Mouse (Mus musculus) intestine, embryonic 14.5 days (tissue): ENCODE data around the gene Rtl4. TPM values are rescaled to one million over a fixed set of nuclear protein-coding genes. Genes with fewer than 3 reads are reported as not detected.

Source experiments
- ATAC-seq: fragments of 200-750 bp; cut with Nextera tagmentation; replicated peaks from 2 replicates; pipeline ENCODE4 v1.8.0; 2017; ENCODE audit warnings: low read depth, moderate number of reproducible peaks, moderate TSS enrichment, moderate library complexity; ENCODE audit not compliant: low FRiP score, low TSS enrichment
- DNase-seq: peaks from one replicate; pipeline ENCODE4 v3.0.0-alpha.2; 2018; ENCODE audit warnings: low spot score
- H3K27ac ChIP-seq: fragments of 300-500 bp; sonication (generic); 2 replicates; pipeline ENCODE4 v1.5.1; 2014; ENCODE audit warnings: low read depth, mild to moderate bottlenecking, control low read depth
- H3K27me3 ChIP-seq: fragments of 300-500 bp; sonication (generic); replicated peaks from 2 replicates; pipeline ENCODE4 v1.6.1; 2014; ENCODE audit warnings: low read length, control low read depth; ENCODE audit not compliant: control insufficient read depth, insufficient read depth
- H3K36me3 ChIP-seq: fragments of 300-500 bp; sonication (generic); 2 replicates; pipeline ENCODE4 v1.6.1; 2014; ENCODE audit warnings: low read length, control low read depth; ENCODE audit not compliant: control insufficient read depth, insufficient read depth
- H3K4me1 ChIP-seq: fragments of 300-500 bp; sonication (generic); replicated peaks from 2 replicates; pipeline ENCODE4 v1.6.1; 2014; ENCODE audit warnings: low read length, control low read depth, mixed read lengths; ENCODE audit not compliant: control insufficient read depth, insufficient read depth
- H3K4me2 ChIP-seq: fragments of 300-500 bp; sonication (generic); 2 replicates; pipeline ENCODE4 v1.6.1; 2014; ENCODE audit warnings: low read length
- H3K4me3 ChIP-seq: fragments of 300-500 bp; sonication (generic); 2 replicates; pipeline ENCODE4 v1.5.1; 2014; ENCODE audit warnings: low read depth, low read length, control low read depth, mixed read lengths
- H3K9ac ChIP-seq: fragments of 300-500 bp; sonication (generic); 2 replicates; pipeline ENCODE4 v1.6.1; 2014; ENCODE audit warnings: mild to moderate bottlenecking, low read length
- H3K9me3 ChIP-seq: fragments of 300-500 bp; sonication (generic); 2 replicates; pipeline ENCODE4 v1.6.1; 2016; ENCODE audit warnings: low read length, control low read depth; ENCODE audit not compliant: control insufficient read depth
- WGBS: fragments of 180-500 bp; shearing (Covaris S2); extraction: QIAGEN DNeasy Blood & Tissue Kit; methylation state at CpG from one replicate; pipeline ENCODE4 v1.1.7; 2014; 5-methylcytosine and 5-hydroxymethylcytosine counted together
- polyA plus RNA-seq: library from polyadenylated mRNA; unstranded; fragments of >200 nt; fragmentation: Nextera tagmentation; extraction: Ambion mirVana; gene quantifications from 2 replicates; pipeline ENCODE4 v1.2.1, GENCODE M21; 2014

The Rtl4 gene
- 1.1 and 1.3 TPM in 2 replicates for polyA plus RNA-seq

GRCm38 (mm10) chrX:144688207-144689118 lies at the start of gene Rtl4:
Gene Rtl4 (plus strand): TSS chrX:144688907.
- Histone ChIP-seq H3K27ac (peak within 1 kb of the TSS; percentile 2; the same call in 1 of the 2 replicates), H3K9ac (peak within 1 kb of the TSS; percentile 34), H3K27me3 (peaks cover 25% of the 10 kb centered on the region), H3K36me3 (no peaks in the 10 kb centered on the region), H3K4me1 (no peaks in the 10 kb centered on the region), H3K4me3 (peak within 1 kb of the TSS; percentile 38), H3K9me3 (no peaks in the 10 kb centered on the region), H3K4me2 (peak within 1 kb of the TSS; percentile 55)
- ATAC-seq = peak; percentile 75; the same call in 1 of the 2 replicates
- no peak for DNase-seq
- WGBS = 15% methylated on average over 17 of the region's 31 CpGs

GRCm38 (mm10) chrX:144644756-144645155 lies 44.0 kb upstream of the Rtl4 start:
- H3K27ac ChIP-seq = no peak overlapping the region
- no peaks in the 10 kb centered on the region for H3K36me3 ChIP-seq
- no peaks in the 10 kb centered on the region for H3K4me1 ChIP-seq
- no peak overlapping the region for H3K4me3 ChIP-seq
- DNase-seq = no peak
- H3K9me3 ChIP-seq = no peaks in the 10 kb centered on the region
- no peaks in the 10 kb centered on the region for H3K27me3 ChIP-seq
- WGBS = 73% methylated on average over 3 of the region's 3 CpGs
- H3K9ac ChIP-seq = no peak overlapping the region
- no peak overlapping the region for H3K4me2 ChIP-seq
- no peak for ATAC-seq

- Histone ChIP-seq H3K36me3 (no peaks in the 10 kb centered on the region), H3K9ac (no peak overlapping the region), H3K4me1 (no peaks in the 10 kb centered on the region), H3K4me3 (no peak overlapping the region), H3K4me2 (no peak overlapping the region), H3K27me3 (no peaks in the 10 kb centered on the region), H3K9me3 (no peaks in the 10 kb centered on the region), H3K27ac (no peak overlapping the region)
- 41% methylated on average over 1 of the region's 1 CpGs for WGBS
- DNase-seq = no peak
- ATAC-seq = no peak
Measured at GRCm38 (mm10) chrX:144645394-144645793, 43.3 kb upstream of the Rtl4 start.

DNA sequence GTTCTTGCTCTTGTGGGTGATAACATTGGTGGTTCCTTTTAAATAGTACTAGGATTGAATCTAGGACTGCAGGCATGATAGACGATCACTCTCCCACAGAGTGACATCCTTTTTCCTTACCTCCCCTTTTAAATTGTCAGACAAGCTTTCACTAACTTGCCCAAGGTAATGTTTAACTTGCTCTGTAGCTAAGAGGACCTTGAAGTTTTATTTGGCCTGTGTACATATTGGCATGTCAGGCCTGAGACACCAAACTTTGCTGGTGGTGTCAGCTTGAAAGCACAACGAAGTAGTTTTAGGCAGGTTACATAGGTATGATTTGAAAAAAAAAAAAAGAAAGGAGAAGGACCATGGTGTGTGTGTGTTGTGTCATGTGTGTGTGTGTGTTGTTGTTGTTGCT lies 36.5 kb upstream of the Rtl4 start:
- DNase-seq (no peak), ATAC-seq (no peak)
- Histone ChIP-seq H3K4me1 (no peaks in the 10 kb centered on the region), H3K9ac (no peak overlapping the region), H3K4me2 (no peak overlapping the region), H3K4me3 (no peak overlapping the region), H3K9me3 (no peaks in the 10 kb centered on the region), H3K27me3 (no peaks in the 10 kb centered on the region), H3K27ac (no peak overlapping the region), H3K36me3 (no peaks in the 10 kb centered on the region)
- 80% methylated on average over 2 of the region's 2 CpGs for WGBS

- Histone ChIP-seq H3K4me1 (no peaks in the 10 kb centered on the region), H3K4me3 (peak overlapping the region; percentile 38), H3K27ac (no peak overlapping the region), H3K9me3 (no peaks in the 10 kb centered on the region), H3K4me2 (peak overlapping the region; percentile 55), H3K27me3 (peaks cover 25% of the 10 kb centered on the region), H3K36me3 (no peaks in the 10 kb centered on the region), H3K9ac (no peak overlapping the region)
- 15% methylated on average over 20 of the region's 20 CpGs for WGBS
- DNase-seq (no peak), ATAC-seq (no peak)
Measured at GRCm38 (mm10) chrX:144687742-144688141, 965 bp upstream of the Rtl4 start.

DNA sequence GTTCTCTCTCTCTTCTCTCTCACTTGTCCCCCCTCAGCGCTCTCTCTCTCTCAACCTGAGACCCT lies 733 bp upstream of the Rtl4 start, which contains the start of gene Trpc5:
Gene Trpc5 (minus strand): TSS at position 39 of the 65 bp plus-strand sequence.
- 0% methylated on average over 1 of the region's 1 CpGs for WGBS
- H3K27me3 ChIP-seq = peaks cover 25% of the 10 kb centered on the region
- H3K36me3 ChIP-seq = no peaks in the 10 kb centered on the region
- no peaks in the 10 kb centered on the region for H3K4me1 ChIP-seq
- peak within 1 kb of the TSS; percentile 38 for H3K4me3 ChIP-seq
- H3K27ac ChIP-seq = peak within 1 kb of the TSS; percentile 2; the same call in 1 of the 2 replicates
- DNase-seq = no peak
- H3K9me3 ChIP-seq = no peaks in the 10 kb centered on the region
- peak within 1 kb of the TSS; percentile 55 for H3K4me2 ChIP-seq
- H3K9ac ChIP-seq = peak within 1 kb of the TSS; percentile 34
- no peak for ATAC-seq

- no peaks in the 10 kb centered on the region for H3K4me1 ChIP-seq
- 11% methylated on average over 18 of the region's 21 CpGs for WGBS
- H3K4me3 ChIP-seq = peak overlapping the region; percentile 38
- peak overlapping the region; percentile 55 for H3K4me2 ChIP-seq
- peak; percentile 64; the same call in 1 of the 2 replicates for ATAC-seq
- DNase-seq = peak; percentile 56
- no peaks in the 10 kb centered on the region for H3K9me3 ChIP-seq
- peaks cover 25% of the 10 kb centered on the region for H3K27me3 ChIP-seq
- H3K36me3 ChIP-seq = no peaks in the 10 kb centered on the region
- H3K9ac ChIP-seq = peak overlapping the region; percentile 34; the same call in 1 of the 2 replicates
- H3K27ac ChIP-seq = peak overlapping the region; percentile 2; the same call in 1 of the 2 replicates
Measured at GRCm38 (mm10) chrX:144689119-144689858, 582 bp downstream of the Rtl4 start.

DNA sequence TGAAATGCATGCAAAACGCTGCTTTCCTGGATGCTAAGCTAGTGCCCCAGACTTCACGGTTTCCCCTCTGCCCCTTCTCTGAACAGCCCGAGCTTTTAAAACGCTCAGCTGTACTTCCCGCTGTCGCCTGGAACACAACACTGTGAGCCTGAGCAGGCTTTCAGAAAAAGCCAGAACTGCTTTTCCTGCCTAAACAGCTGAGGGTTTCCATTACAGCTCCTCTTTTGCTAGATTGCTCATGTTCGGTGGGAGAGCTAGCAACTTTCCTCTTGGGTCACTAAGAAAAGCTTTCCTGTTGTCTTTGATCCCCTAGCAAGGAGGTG lies 1.1 kb downstream of the Rtl4 start:
- Histone ChIP-seq H3K9me3 (no peaks in the 10 kb centered on the region), H3K27ac (peak overlapping the region; percentile 43), H3K27me3 (peaks cover 25% of the 10 kb centered on the region), H3K4me2 (peak overlapping the region; percentile 55), H3K4me3 (peak overlapping the region; percentile 38; the same call in 1 of the 2 replicates), H3K36me3 (no peaks in the 10 kb centered on the region), H3K4me1 (no peaks in the 10 kb centered on the region), H3K9ac (no peak overlapping the region)
- WGBS = 17% methylated on average over 7 of the region's 7 CpGs
- DNase-seq (peak; percentile 50), ATAC-seq (no peak)
